Mouse (Mus musculus): ENCODE measurements around the gene Cobll1. TPM values are rescaled to one million over a fixed set of nuclear protein-coding genes. Genes with fewer than 3 reads are reported as not detected.

The Cobll1 gene
- polyA plus RNA-seq, 1 experiment, result 6.3 TPM

- 89% methylated on average over 9 of the region's 9 CpGs for WGBS
- Histone ChIP-seq H3K4me1 (ENCODE audit: control insufficient read depth, insufficient read depth, low read length) (no peaks in the 10 kb centered on the region), H3K4me3 (replicated peaks; ENCODE audit: control insufficient read depth, low read depth, low read length) (no peak overlapping the region), H3K27ac (ENCODE audit: control insufficient read depth, insufficient read depth, low read depth, low read length, poor library complexity) (no peak overlapping the region)
- TF ChIP-seq CTCF (IDR thresholded peaks at IDR 0.05; ENCODE audit: control insufficient read depth, insufficient read depth, low read length) (no peak), POLR2A (IDR thresholded peaks at IDR 0.05; ENCODE audit: borderline replicate concordance, control insufficient read depth, low read depth, low read length) (no peak)
These were observed 20.9 kb downstream of the Cobll1 start for GRCm38 (mm10) chr2:65218318-65218717.

GRCm38 (mm10) chr2:65217677-65218076 is 21.5 kb downstream of the Cobll1 start:
- TF ChIP-seq POLR2A (IDR thresholded peaks at IDR 0.05; ENCODE audit: borderline replicate concordance, control insufficient read depth, low read depth, low read length) (no peak), CTCF (IDR thresholded peaks at IDR 0.05; ENCODE audit: control insufficient read depth, insufficient read depth, low read length) (no peak)
- H3K27ac ChIP-seq (ENCODE audit: control insufficient read depth, insufficient read depth, low read depth, low read length, poor library complexity), result no peak overlapping the region
- no peaks in the 10 kb centered on the region for H3K4me1 ChIP-seq (ENCODE audit: control insufficient read depth, insufficient read depth, low read length)
- H3K4me3 ChIP-seq (replicated peaks; ENCODE audit: control insufficient read depth, low read depth, low read length), result no peak overlapping the region
- 88% methylated on average over 6 of the region's 6 CpGs for WGBS

- no peak overlapping the region for H3K27ac ChIP-seq (ENCODE audit: control insufficient read depth, insufficient read depth, low read depth, low read length, poor library complexity)
- no peaks in the 10 kb centered on the region for H3K4me1 ChIP-seq (ENCODE audit: control insufficient read depth, insufficient read depth, low read length)
- no peak for TF ChIP-seq CTCF (IDR thresholded peaks at IDR 0.05; ENCODE audit: control insufficient read depth, insufficient read depth, low read length)
- no peak for TF ChIP-seq POLR2A (IDR thresholded peaks at IDR 0.05; ENCODE audit: borderline replicate concordance, control insufficient read depth, low read depth, low read length)
- H3K4me3 ChIP-seq (replicated peaks; ENCODE audit: control insufficient read depth, low read depth, low read length), result no peak overlapping the region
These were observed 23.0 kb downstream of the Cobll1 start for GRCm38 (mm10) chr2:65216163-65216562.

- WGBS, result 86% methylated on average over 1 of the region's 1 CpGs
- Histone ChIP-seq H3K4me1 (ENCODE audit: control insufficient read depth, insufficient read depth, low read length) (no peaks in the 10 kb centered on the region), H3K27ac (ENCODE audit: control insufficient read depth, insufficient read depth, low read depth, low read length, poor library complexity) (no peak overlapping the region), H3K4me3 (replicated peaks; ENCODE audit: control insufficient read depth, low read depth, low read length) (no peak overlapping the region)
- no peak for TF ChIP-seq CTCF (IDR thresholded peaks at IDR 0.05; ENCODE audit: control insufficient read depth, insufficient read depth, low read length)
- TF ChIP-seq POLR2A (IDR thresholded peaks at IDR 0.05; ENCODE audit: borderline replicate concordance, control insufficient read depth, low read depth, low read length), result no peak
These were observed 24.6 kb downstream of the Cobll1 start for GRCm38 (mm10) chr2:65214556-65214955.

GRCm38 (mm10) chr2:65213675-65214074 is 25.5 kb downstream of the Cobll1 start:
- WGBS, result 85% methylated on average over 3 of the region's 3 CpGs
- Histone ChIP-seq H3K27ac (ENCODE audit: control insufficient read depth, insufficient read depth, low read depth, low read length, poor library complexity) (no peak overlapping the region), H3K4me3 (replicated peaks; ENCODE audit: control insufficient read depth, low read depth, low read length) (no peak overlapping the region), H3K4me1 (ENCODE audit: control insufficient read depth, insufficient read depth, low read length) (no peaks in the 10 kb centered on the region)
- TF ChIP-seq POLR2A (IDR thresholded peaks at IDR 0.05; ENCODE audit: borderline replicate concordance, control insufficient read depth, low read depth, low read length) (no peak), CTCF (IDR thresholded peaks at IDR 0.05; ENCODE audit: control insufficient read depth, insufficient read depth, low read length) (no peak)

DNA sequence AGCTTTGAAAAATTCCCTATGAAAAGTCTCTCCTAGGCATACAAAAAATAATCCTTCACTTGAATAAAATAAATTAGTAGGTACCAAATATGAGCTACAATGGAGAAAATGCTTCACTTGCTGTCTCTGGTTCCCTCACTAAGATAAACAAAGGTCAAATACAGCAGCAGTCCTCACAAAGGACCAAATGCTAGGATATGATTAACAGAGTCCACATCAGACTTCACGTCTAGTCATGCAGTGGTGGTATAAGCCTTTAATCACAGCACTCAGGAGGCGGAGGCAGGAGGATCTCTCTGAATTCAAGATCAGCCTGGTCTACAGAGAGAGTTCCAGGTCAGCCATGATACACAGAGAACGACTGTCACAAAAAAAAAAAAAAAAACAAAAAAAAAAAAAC is 27.6 kb downstream of the Cobll1 start:
- 64% methylated on average over 3 of the region's 3 CpGs for WGBS
- no peak overlapping the region for H3K27ac ChIP-seq (ENCODE audit: control insufficient read depth, insufficient read depth, low read depth, low read length, poor library complexity)
- no peaks in the 10 kb centered on the region for H3K4me1 ChIP-seq (ENCODE audit: control insufficient read depth, insufficient read depth, low read length)
- TF ChIP-seq POLR2A (IDR thresholded peaks at IDR 0.05; ENCODE audit: borderline replicate concordance, control insufficient read depth, low read depth, low read length) (no peak), CTCF (IDR thresholded peaks at IDR 0.05; ENCODE audit: control insufficient read depth, insufficient read depth, low read length) (no peak)
- H3K4me3 ChIP-seq (replicated peaks; ENCODE audit: control insufficient read depth, low read depth, low read length), result no peak overlapping the region

DNA sequence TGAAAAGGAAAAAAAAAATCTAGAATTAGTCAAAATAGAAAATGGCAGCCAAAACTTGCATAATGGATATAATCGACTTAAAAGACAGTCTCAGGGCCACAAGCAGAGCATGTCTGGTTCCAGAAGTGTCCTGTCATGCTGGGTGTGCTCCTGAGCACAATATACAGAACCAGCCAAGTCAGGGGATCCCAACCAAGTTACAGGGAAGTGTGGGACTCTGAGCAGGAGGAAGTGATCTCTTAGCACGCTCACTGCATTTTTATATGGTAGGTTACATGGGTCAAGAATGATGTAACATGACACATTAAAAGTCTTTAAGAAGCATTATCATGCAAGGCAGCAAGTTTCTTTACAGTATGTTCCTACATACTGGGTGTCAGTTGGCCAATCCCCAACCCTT is 31.5 kb downstream of the Cobll1 start:
- 67% methylated on average over 2 of the region's 2 CpGs for WGBS
- Histone ChIP-seq H3K4me3 (replicated peaks; ENCODE audit: control insufficient read depth, low read depth, low read length) (no peak overlapping the region), H3K4me1 (ENCODE audit: control insufficient read depth, insufficient read depth, low read length) (no peaks in the 10 kb centered on the region), H3K27ac (ENCODE audit: control insufficient read depth, insufficient read depth, low read depth, low read length, poor library complexity) (no peak overlapping the region)
- TF ChIP-seq CTCF (IDR thresholded peaks at IDR 0.05; ENCODE audit: control insufficient read depth, insufficient read depth, low read length) (no peak), POLR2A (IDR thresholded peaks at IDR 0.05; ENCODE audit: borderline replicate concordance, control insufficient read depth, low read depth, low read length) (no peak)

DNA sequence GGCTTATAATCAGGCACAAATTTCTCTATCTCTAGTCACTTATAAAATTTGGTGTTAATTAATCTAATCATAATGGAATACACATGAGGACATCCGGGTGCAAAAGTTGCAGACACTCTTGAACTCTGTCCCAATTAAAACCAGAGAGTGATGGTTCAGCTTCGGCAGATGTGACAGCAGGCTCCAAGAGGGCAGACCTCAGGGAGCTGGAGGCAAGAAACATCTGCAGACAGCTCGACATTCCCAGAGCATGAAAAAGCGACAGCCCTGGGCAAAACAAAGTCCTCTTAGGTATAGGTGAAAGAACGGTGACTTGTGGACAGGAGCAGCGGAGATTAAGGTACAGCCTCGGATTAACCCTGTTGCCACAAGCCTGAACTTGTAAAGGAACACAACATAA is 35.5 kb downstream of the Cobll1 start:
- 86% methylated on average over 7 of the region's 7 CpGs for WGBS
- no peak overlapping the region for H3K4me3 ChIP-seq (replicated peaks; ENCODE audit: control insufficient read depth, low read depth, low read length)
- H3K4me1 ChIP-seq (ENCODE audit: control insufficient read depth, insufficient read depth, low read length), result no peaks in the 10 kb centered on the region
- TF ChIP-seq POLR2A (IDR thresholded peaks at IDR 0.05; ENCODE audit: borderline replicate concordance, control insufficient read depth, low read depth, low read length), result no peak
- TF ChIP-seq CTCF (IDR thresholded peaks at IDR 0.05; ENCODE audit: control insufficient read depth, insufficient read depth, low read length), result no peak
- H3K27ac ChIP-seq (ENCODE audit: control insufficient read depth, insufficient read depth, low read depth, low read length, poor library complexity), result no peak overlapping the region

- H3K4me3 ChIP-seq (replicated peaks; ENCODE audit: control insufficient read depth, low read depth, low read length), result no peak overlapping the region
- no peak overlapping the region for H3K27ac ChIP-seq (ENCODE audit: control insufficient read depth, insufficient read depth, low read depth, low read length, poor library complexity)
- TF ChIP-seq POLR2A (IDR thresholded peaks at IDR 0.05; ENCODE audit: borderline replicate concordance, control insufficient read depth, low read depth, low read length) (no peak), CTCF (IDR thresholded peaks at IDR 0.05; ENCODE audit: control insufficient read depth, insufficient read depth, low read length) (no peak)
- WGBS, result 54% methylated on average over 9 of the region's 9 CpGs
- H3K4me1 ChIP-seq (ENCODE audit: control insufficient read depth, insufficient read depth, low read length), result no peaks in the 10 kb centered on the region; the same call in 1 of the 2 replicates
These were observed 39.5 kb downstream of the Cobll1 start for GRCm38 (mm10) chr2:65199706-65200105.

Data from bone marrow, adult 2 months (tissue).